Mouse (Mus musculus) C2C12 (cell line): ENCODE results near the gene Mcm9.

Experiments
- CTCF ChIP-seq: IDR thresholded peaks from one replicate; pipeline ENCODE4 v1.5.1; 2011; ENCODE audit not compliant: control insufficient read depth, insufficient read depth, insufficient read length
- MAX ChIP-seq: IDR thresholded peaks from one replicate; pipeline ENCODE4 v1.6.1; 2011; ENCODE audit warnings: mild to moderate bottlenecking, control low read depth

- TF ChIP-seq MAX (no peak), CTCF (no peak)
Measured at GRCm38 (mm10) chr10:53608274-53608673, 22.0 kb downstream of the Mcm9 start.
